Mouse (Mus musculus) stomach, postnatal 0 days (tissue): ENCODE data around the gene Tbc1d10a.

ENCODE experiments used
- CTCF ChIP-seq: IDR thresholded peaks from 2 replicates; pipeline ENCODE4 v1.5.1; 2016; ENCODE audit warnings: antibody characterized with exemption, low read depth, mild to moderate bottlenecking, moderate library complexity
- EP300 ChIP-seq: optimal IDR thresholded peaks from 2 replicates; pipeline ENCODE3; 2016; ENCODE audit warnings: antibody characterized with exemption

DNA sequence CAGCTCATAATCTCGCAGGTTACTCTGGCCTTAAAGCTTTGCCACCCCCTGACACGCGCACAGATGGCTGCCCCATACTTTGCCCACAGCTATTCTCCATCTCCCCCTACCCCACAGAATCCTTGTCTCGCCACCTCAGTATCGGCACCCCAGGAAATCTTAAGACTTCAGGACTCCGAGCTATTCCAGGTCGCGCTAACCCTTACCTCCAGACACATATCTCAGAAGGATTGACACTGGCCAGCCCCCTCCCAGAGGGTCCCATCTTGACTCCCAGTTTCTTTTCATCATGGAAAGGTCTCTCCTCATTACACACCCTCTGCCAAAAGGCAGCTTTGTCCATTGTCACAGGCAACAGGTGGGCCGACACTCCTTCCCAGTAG lies 720 bp downstream of the Tbc1d10a start:
- TF ChIP-seq CTCF: no peak
- no peak for TF ChIP-seq EP300
